Mouse (Mus musculus) hindbrain, embryonic 16.5 days (tissue): ENCODE measurements around the gene Sept9. TPM values are rescaled to one million over a fixed set of nuclear protein-coding genes. Genes with fewer than 3 reads are reported as not detected.

ENCODE experiments used
- ATAC-seq: fragments of 200-750 bp; cut with Nextera tagmentation; 2 replicates; pipeline ENCODE4 v1.8.0; 2017; ENCODE audit warnings: moderate TSS enrichment, moderate library complexity
- H3K27ac ChIP-seq: fragments of 300-500 bp; sonication (generic); 2 replicates; pipeline ENCODE4 v1.5.1; 2014; ENCODE audit warnings: low read depth, mild to moderate bottlenecking, control low read depth, low read length, moderate library complexity
- H3K27me3 ChIP-seq: fragments of 300-500 bp; sonication (generic); replicated peaks from 2 replicates; pipeline ENCODE4 v1.6.1; 2014; ENCODE audit warnings: low read length; ENCODE audit not compliant: control insufficient read depth, insufficient read depth
- H3K36me3 ChIP-seq: fragments of 300-500 bp; sonication (generic); 2 replicates; pipeline ENCODE4 v1.6.1; 2014; ENCODE audit warnings: mild to moderate bottlenecking, low read length, moderate library complexity, mixed read lengths; ENCODE audit not compliant: control insufficient read depth, insufficient read depth
- H3K4me1 ChIP-seq: fragments of 300-500 bp; sonication (generic); 2 replicates; pipeline ENCODE4 v1.6.1; 2014; ENCODE audit warnings: low read depth, low read length; ENCODE audit not compliant: control insufficient read depth, insufficient read depth
- H3K4me2 ChIP-seq: fragments of 300-500 bp; sonication (generic); 2 replicates; pipeline ENCODE4 v1.6.1; 2014; ENCODE audit warnings: mild to moderate bottlenecking, low read length, control low read depth, moderate library complexity
- H3K4me3 ChIP-seq: fragments of 300-500 bp; sonication (generic); 2 replicates; pipeline ENCODE4 v1.5.1; 2014; ENCODE audit warnings: mild to moderate bottlenecking, low read length, control low read depth, moderate library complexity
- H3K9ac ChIP-seq: fragments of 300-500 bp; sonication (generic); 2 replicates; pipeline ENCODE4 v1.6.1; 2014; ENCODE audit warnings: low read depth, mild to moderate bottlenecking, control low read depth, low read length, moderate library complexity
- H3K9me3 ChIP-seq: fragments of 300-500 bp; sonication (generic); 2 replicates; pipeline ENCODE4 v1.6.1; 2014; ENCODE audit warnings: mild to moderate bottlenecking, low read length, moderate library complexity; ENCODE audit not compliant: control insufficient read depth
- WGBS: fragments of 180-500 bp; shearing (Covaris S2); extraction: QIAGEN DNeasy Blood & Tissue Kit; methylation state at CpG from one replicate; pipeline ENCODE4 v1.1.7; 2014; 5-methylcytosine and 5-hydroxymethylcytosine counted together
- polyA plus RNA-seq: library from polyadenylated mRNA; unstranded; fragments of >200 nt; fragmentation: Nextera tagmentation; extraction: Ambion mirVana; gene quantifications from 2 replicates; pipeline ENCODE4 v1.2.1, GENCODE M21; 2015

The Sept9 gene
- polyA plus RNA-seq, 1 experiment from 2014 or later: 109 TPM

GRCm38 (mm10) chr11:117362307-117362706, 162.8 kb downstream of the Sept9 start:
- peaks cover 25% of the 10 kb centered on the region for H3K36me3 ChIP-seq
- no peaks in the 10 kb centered on the region for H3K4me1 ChIP-seq
- 99% methylated on average over 2 of the region's 2 CpGs for WGBS

GRCm38 (mm10) chr11:117363918-117364317, 164.5 kb downstream of the Sept9 start:
- Histone ChIP-seq H3K36me3 (peaks cover 25% of the 10 kb centered on the region), H3K4me3 (no peak overlapping the region), H3K4me2 (no peak overlapping the region), H3K9ac (no peak overlapping the region), H3K9me3 (no peaks in the 10 kb centered on the region), H3K27me3 (no peaks in the 10 kb centered on the region), H3K4me1 (no peaks in the 10 kb centered on the region), H3K27ac (no peak overlapping the region)
- no peak for ATAC-seq
- WGBS: 68% methylated on average over 3 of the region's 3 CpGs

More at GRCm38 (mm10) chr11:117362307-117362706, 162.8 kb downstream of the Sept9 start:
- no peak overlapping the region for H3K4me2 ChIP-seq
- H3K9ac ChIP-seq: no peak overlapping the region
- H3K27me3 ChIP-seq: no peaks in the 10 kb centered on the region
- H3K27ac ChIP-seq: no peak overlapping the region
- ATAC-seq: no peak
- H3K9me3 ChIP-seq: no peaks in the 10 kb centered on the region
- no peak overlapping the region for H3K4me3 ChIP-seq

GRCm38 (mm10) chr11:117366426-117366825, 167.0 kb downstream of the Sept9 start:
- H3K9ac ChIP-seq: no peak overlapping the region
- no peaks in the 10 kb centered on the region for H3K9me3 ChIP-seq
- no peak overlapping the region for H3K4me2 ChIP-seq
- WGBS: 3% methylated on average over 2 of the region's 3 CpGs
- no peak for ATAC-seq
- no peak overlapping the region for H3K27ac ChIP-seq
- H3K4me3 ChIP-seq: no peak overlapping the region
- H3K36me3 ChIP-seq: peaks cover 9% of the 10 kb centered on the region
- no peaks in the 10 kb centered on the region for H3K27me3 ChIP-seq
- no peaks in the 10 kb centered on the region for H3K4me1 ChIP-seq

- no peak for ATAC-seq
These were observed 167.4 kb downstream of the Sept9 start for GRCm38 (mm10) chr11:117366861-117367357.

GRCm38 (mm10) chr11:117367937-117368336, 168.5 kb downstream of the Sept9 start:
- Histone ChIP-seq H3K27ac (no peak overlapping the region), H3K4me1 (no peaks in the 10 kb centered on the region), H3K4me3 (no peak overlapping the region), H3K9me3 (no peaks in the 10 kb centered on the region), H3K9ac (no peak overlapping the region), H3K27me3 (no peaks in the 10 kb centered on the region), H3K4me2 (no peak overlapping the region), H3K36me3 (no peaks in the 10 kb centered on the region)
- ATAC-seq: no peak
- 73% methylated on average over 6 of the region's 6 CpGs for WGBS

More at GRCm38 (mm10) chr11:117366861-117367357, 167.4 kb downstream of the Sept9 start:
- H3K9me3 ChIP-seq: no peaks in the 10 kb centered on the region
- no peak overlapping the region for H3K4me2 ChIP-seq
- peaks cover 4% of the 10 kb centered on the region for H3K36me3 ChIP-seq
- no peak overlapping the region for H3K9ac ChIP-seq
- H3K27ac ChIP-seq: no peak overlapping the region
- no peaks in the 10 kb centered on the region for H3K4me1 ChIP-seq
- no peaks in the 10 kb centered on the region for H3K27me3 ChIP-seq
- WGBS: 80% methylated on average over 7 of the region's 7 CpGs
- H3K4me3 ChIP-seq: no peak overlapping the region

GRCm38 (mm10) chr11:117369347-117369746, 169.9 kb downstream of the Sept9 start:
- Histone ChIP-seq H3K4me3 (no peak overlapping the region), H3K27ac (no peak overlapping the region), H3K4me2 (no peak overlapping the region), H3K9me3 (no peaks in the 10 kb centered on the region), H3K9ac (no peak overlapping the region), H3K27me3 (no peaks in the 10 kb centered on the region), H3K36me3 (no peaks in the 10 kb centered on the region), H3K4me1 (no peaks in the 10 kb centered on the region; the same call in 1 of the 2 replicates)
- ATAC-seq: no peak
- 92% methylated on average over 5 of the region's 5 CpGs for WGBS

GRCm38 (mm10) chr11:117370262-117370850, 170.9 kb downstream of the Sept9 start:
- no peak for ATAC-seq
- no peaks in the 10 kb centered on the region; the same call in 1 of the 2 replicates for H3K4me1 ChIP-seq
- no peaks in the 10 kb centered on the region for H3K27me3 ChIP-seq
- H3K27ac ChIP-seq: no peak overlapping the region
- H3K9me3 ChIP-seq: no peaks in the 10 kb centered on the region
- H3K9ac ChIP-seq: no peak overlapping the region
- H3K36me3 ChIP-seq: no peaks in the 10 kb centered on the region
- no peak overlapping the region for H3K4me2 ChIP-seq
- H3K4me3 ChIP-seq: no peak overlapping the region
- 67% methylated on average over 5 of the region's 5 CpGs for WGBS

GRCm38 (mm10) chr11:117372537-117372936, 173.1 kb downstream of the Sept9 start:
- 90% methylated on average over 10 of the region's 10 CpGs for WGBS
- Histone ChIP-seq H3K9ac (no peak overlapping the region), H3K4me3 (no peak overlapping the region), H3K27ac (no peak overlapping the region), H3K4me1 (no peaks in the 10 kb centered on the region; the same call in 1 of the 2 replicates), H3K36me3 (no peaks in the 10 kb centered on the region), H3K4me2 (no peak overlapping the region), H3K9me3 (no peaks in the 10 kb centered on the region), H3K27me3 (no peaks in the 10 kb centered on the region)
- ATAC-seq: no peak

- Histone ChIP-seq H3K4me1 (no peaks in the 10 kb centered on the region; the same call in 1 of the 2 replicates), H3K9me3 (no peaks in the 10 kb centered on the region), H3K36me3 (no peaks in the 10 kb centered on the region), H3K4me3 (no peak overlapping the region), H3K9ac (no peak overlapping the region), H3K4me2 (peak overlapping the region; percentile 21), H3K27ac (no peak overlapping the region; the same call in 1 of the 2 replicates), H3K27me3 (no peaks in the 10 kb centered on the region)
- WGBS: 48% methylated on average over 20 of the region's 20 CpGs
- ATAC-seq: 0 out of 2 replicates have a peak, but pooled peaks have one; percentile 27
These were observed 173.7 kb downstream of the Sept9 start for GRCm38 (mm10) chr11:117373195-117373594.
